Mouse (Mus musculus) lung, postnatal 0 days (tissue): ENCODE results near the gene Ppy. TPM values are rescaled to one million over a fixed set of nuclear protein-coding genes. Genes with fewer than 3 reads are reported as not detected.

Source experiments
- ATAC-seq: fragments of 200-750 bp; cut with Nextera tagmentation; 2 replicates; pipeline ENCODE4 v1.8.0; 2017; ENCODE audit warnings: moderate library complexity
- DNase-seq: peaks from one replicate; pipeline ENCODE4 v3.0.0-alpha.2; 2016; ENCODE audit warnings: low spot score
- H3K27ac ChIP-seq: fragments of 300-500 bp; sonication (generic); 2 replicates; pipeline ENCODE4 v1.5.1; 2014; ENCODE audit warnings: antibody characterized with exemption, mild to moderate bottlenecking, low read length, mixed read lengths
- H3K27me3 ChIP-seq: fragments of 300-500 bp; sonication (generic); replicated peaks from 2 replicates; pipeline ENCODE4 v1.6.1; 2014; ENCODE audit warnings: low read length, mixed read lengths; ENCODE audit not compliant: insufficient read depth
- H3K36me3 ChIP-seq: fragments of 300-500 bp; sonication (generic); 2 replicates; pipeline ENCODE4 v1.6.1; 2014; ENCODE audit warnings: low read length, mixed read lengths; ENCODE audit not compliant: insufficient read depth
- H3K4me1 ChIP-seq: fragments of 300-500 bp; sonication (generic); 2 replicates; pipeline ENCODE4 v1.6.1; 2014; ENCODE audit warnings: antibody characterized with exemption, low read depth, low read length, mixed read lengths; ENCODE audit not compliant: insufficient read depth
- H3K4me2 ChIP-seq: fragments of 300-500 bp; sonication (generic); replicated peaks from 2 replicates; pipeline ENCODE4 v1.6.1; 2014; ENCODE audit warnings: low read depth, mild to moderate bottlenecking, low read length, moderate library complexity, mixed read lengths
- H3K4me3 ChIP-seq: fragments of 300-500 bp; sonication (generic); 2 replicates; pipeline ENCODE4 v1.5.1; 2014; ENCODE audit warnings: low read depth, low read length
- H3K9ac ChIP-seq: fragments of 300-500 bp; sonication (generic); replicated peaks from 2 replicates; pipeline ENCODE4 v1.6.1; 2014; ENCODE audit warnings: low read depth, mild to moderate bottlenecking
- H3K9me3 ChIP-seq: fragments of 300-500 bp; sonication (generic); 2 replicates; pipeline ENCODE4 v1.6.1; 2016; ENCODE audit warnings: low read length, mixed read lengths
- CTCF ChIP-seq: IDR thresholded peaks from 2 replicates; pipeline ENCODE4 v1.5.1; 2016; ENCODE audit warnings: antibody characterized with exemption, mild to moderate bottlenecking
- EP300 ChIP-seq: IDR thresholded peaks from 2 replicates; pipeline ENCODE4 v1.6.1; 2016; ENCODE audit warnings: antibody characterized with exemption, mild to moderate bottlenecking, control low read depth
- WGBS: fragments of 180-500 bp; shearing (Covaris S2); extraction: QIAGEN DNeasy Blood & Tissue Kit; methylation state at CpG from one replicate; pipeline ENCODE4 v1.1.7; 2014; 5-methylcytosine and 5-hydroxymethylcytosine counted together
- polyA plus RNA-seq: library from polyadenylated mRNA; unstranded; fragments of >200 nt; fragmentation: Nextera tagmentation; extraction: Ambion mirVana; gene quantifications from 2 replicates; pipeline ENCODE4 v1.2.1, GENCODE M21; 2015

The Ppy gene
- polyA plus RNA-seq, 1 experiment from 2014 or later = 4.2 TPM

DNA sequence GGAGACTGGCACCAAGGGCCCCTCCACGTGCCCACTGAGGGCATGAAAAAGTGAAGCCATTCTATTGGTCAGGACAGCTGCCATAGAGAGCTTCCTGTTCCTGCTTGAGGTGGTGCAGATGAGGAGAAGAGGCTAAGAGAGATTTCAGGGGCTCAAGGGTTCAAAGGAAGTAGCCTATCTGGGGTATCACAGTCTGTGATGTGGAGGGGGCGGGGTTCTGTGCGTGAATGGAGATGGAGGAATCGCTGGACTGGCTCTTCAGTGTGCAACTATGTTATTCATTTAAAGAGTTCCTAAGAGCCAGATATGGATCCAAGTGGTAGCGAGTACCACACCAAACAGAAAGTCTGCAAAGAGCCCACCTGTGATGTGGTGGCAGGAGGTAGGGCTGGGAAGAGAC, 4.7 kb downstream of the Ppy start:
- H3K4me1 ChIP-seq = no peaks in the 10 kb centered on the region
- no peaks in the 10 kb centered on the region for H3K36me3 ChIP-seq
- no peak for DNase-seq
- H3K9ac ChIP-seq = no peak overlapping the region
- H3K4me3 ChIP-seq = no peak overlapping the region
- H3K9me3 ChIP-seq = no peaks in the 10 kb centered on the region
- no peaks in the 10 kb centered on the region for H3K27me3 ChIP-seq
- H3K27ac ChIP-seq = no peak overlapping the region
- TF ChIP-seq CTCF (no peak), EP300 (no peak)
- ATAC-seq = no peak
- peak overlapping the region; percentile 28 for H3K4me2 ChIP-seq
- 51% methylated on average over 5 of the region's 5 CpGs for WGBS

DNA sequence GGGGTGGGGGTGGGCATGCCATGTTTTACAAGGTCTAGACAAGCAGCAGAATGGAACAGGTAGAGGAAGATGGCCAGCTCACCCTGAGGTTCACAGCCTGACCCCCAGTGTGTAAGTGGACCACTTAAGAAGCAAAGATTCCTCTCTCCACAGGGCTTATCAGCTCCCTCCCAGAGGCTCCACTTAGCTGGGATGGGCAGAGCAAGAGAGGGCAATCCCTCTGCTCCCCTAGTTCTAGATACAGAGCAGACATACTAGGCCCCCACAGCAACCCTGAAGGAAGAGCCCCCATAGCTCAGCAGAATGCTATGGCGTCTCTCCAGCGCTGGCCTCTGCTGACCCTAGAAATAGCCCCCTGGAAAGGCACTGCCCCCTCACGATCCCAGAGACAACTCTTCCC, 5.4 kb downstream of the Ppy start:
- no peaks in the 10 kb centered on the region for H3K9me3 ChIP-seq
- no peak overlapping the region for H3K9ac ChIP-seq
- H3K4me2 ChIP-seq = no peak overlapping the region
- no peaks in the 10 kb centered on the region for H3K4me1 ChIP-seq
- no peak overlapping the region for H3K4me3 ChIP-seq
- TF ChIP-seq EP300 (no peak), CTCF (no peak)
- no peaks in the 10 kb centered on the region for H3K27me3 ChIP-seq
- H3K36me3 ChIP-seq = no peaks in the 10 kb centered on the region
- ATAC-seq (no peak), DNase-seq (no peak)
- H3K27ac ChIP-seq = no peak overlapping the region
- 74% methylated on average over 3 of the region's 3 CpGs for WGBS

DNA sequence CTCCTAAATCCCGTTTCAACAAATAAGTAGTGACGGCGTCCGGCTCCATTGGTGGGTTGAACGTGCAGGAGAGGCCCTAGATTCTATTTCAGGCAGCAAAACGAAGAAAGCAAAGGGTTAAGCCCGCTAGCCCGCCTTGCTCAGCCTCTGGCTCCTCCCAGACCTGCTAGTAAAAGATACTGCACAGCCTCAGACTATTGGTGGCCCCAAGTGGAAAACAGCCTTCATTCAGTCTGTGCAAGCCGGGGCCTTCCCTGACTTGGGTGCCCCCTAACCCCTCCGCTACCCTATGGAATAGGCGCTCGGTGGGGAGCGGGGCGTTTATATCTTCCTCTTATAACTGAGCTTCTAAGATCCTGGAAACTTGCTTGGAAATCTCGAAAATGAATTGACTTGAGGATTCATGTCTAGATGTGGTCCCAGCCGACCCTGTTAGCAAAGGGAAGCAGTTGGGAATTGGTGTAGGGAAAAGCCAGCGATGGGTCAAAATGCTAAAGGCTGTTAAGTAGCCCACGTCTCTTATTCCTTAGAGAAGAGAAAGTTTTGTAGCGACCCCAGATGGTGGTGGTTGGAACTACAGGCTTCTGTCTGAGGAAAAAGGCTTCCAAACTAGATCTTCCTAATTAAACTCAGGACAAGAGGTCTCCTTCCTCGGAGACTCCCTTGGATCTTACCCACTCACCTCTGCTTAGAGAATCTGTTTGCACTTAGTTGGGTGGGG, 11.9 kb downstream of the Ppy start:
- Histone ChIP-seq H3K9me3 (no peaks in the 10 kb centered on the region), H3K36me3 (no peaks in the 10 kb centered on the region), H3K4me1 (peaks cover 3% of the 10 kb centered on the region), H3K27ac (no peak overlapping the region), H3K4me2 (peak overlapping the region; percentile 94), H3K27me3 (no peaks in the 10 kb centered on the region), H3K9ac (no peak overlapping the region), H3K4me3 (peak overlapping the region; percentile 54)
- ATAC-seq (peak; percentile 50), DNase-seq (peak; percentile 81)
- TF ChIP-seq EP300 = no peak
- peak; percentile 63 for TF ChIP-seq CTCF
- under 1% methylated on average over 20 of the region's 20 CpGs for WGBS

DNA sequence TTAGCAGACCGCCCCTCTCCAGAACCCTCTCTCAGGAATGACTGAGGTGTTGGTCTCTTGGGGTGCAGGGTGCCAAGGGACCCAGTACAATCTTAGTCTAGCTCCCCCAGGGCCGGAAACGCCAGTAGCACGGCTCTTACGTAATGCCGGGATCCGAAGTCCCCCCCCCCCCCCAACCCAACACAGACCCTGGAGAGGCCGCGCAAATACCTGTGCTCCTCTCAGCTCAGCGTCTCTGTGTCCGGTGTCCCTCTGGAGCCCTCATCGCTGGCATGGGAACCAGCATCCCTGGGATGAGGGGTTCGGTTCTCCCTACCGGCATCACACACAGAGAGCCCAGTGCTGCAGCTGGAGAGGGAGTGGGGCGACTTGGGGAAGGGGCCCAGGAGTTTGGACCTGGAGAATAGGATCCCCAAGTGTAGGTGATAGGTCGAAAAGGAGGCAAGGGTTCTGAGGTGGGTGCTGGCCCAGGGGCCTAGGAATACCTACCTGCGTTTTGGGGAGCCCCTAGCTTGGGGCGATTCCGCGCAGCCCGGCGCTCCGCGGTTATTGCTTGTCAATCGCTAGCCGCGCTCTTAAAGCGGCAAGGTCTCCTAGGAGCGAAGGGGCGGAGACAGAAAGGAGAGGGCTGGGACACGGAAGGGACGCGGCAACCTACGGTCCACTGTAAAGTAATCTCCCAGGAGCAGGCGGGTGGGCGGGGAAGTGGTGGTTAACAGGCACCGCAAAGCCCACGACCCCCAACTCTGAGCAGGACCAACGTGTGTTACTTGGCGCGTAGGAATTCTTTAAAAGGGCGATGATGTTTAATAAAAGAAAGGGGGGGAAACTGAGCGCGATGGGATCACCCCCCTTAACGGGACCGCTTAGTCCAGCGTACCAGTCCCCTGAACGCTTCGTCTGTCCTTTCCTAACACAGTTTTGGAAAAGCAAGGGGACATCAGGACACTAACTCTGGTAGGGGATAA, 12.9 kb downstream of the Ppy start, which contains the start of gene Mpp2:
Gene Mpp2, minus strand, starts transcription at position 585 of the 968 bp plus-strand sequence.
- TF ChIP-seq EP300 (no peak), CTCF (no peak)
- H3K4me3 ChIP-seq = peak within 1 kb of the TSS; percentile 54
- H3K27ac ChIP-seq = peak within 1 kb of the TSS; percentile 34
- no peaks in the 10 kb centered on the region for H3K27me3 ChIP-seq
- peak within 1 kb of the TSS; percentile 94 for H3K4me2 ChIP-seq
- H3K36me3 ChIP-seq = no peaks in the 10 kb centered on the region
- H3K9me3 ChIP-seq = no peaks in the 10 kb centered on the region
- ATAC-seq (peak; percentile 61), DNase-seq (peak; percentile 83)
- H3K9ac ChIP-seq = peak within 1 kb of the TSS; percentile 44
- peaks cover 3% of the 10 kb centered on the region for H3K4me1 ChIP-seq
- WGBS = under 1% methylated on average over 46 of the region's 49 CpGs

DNA sequence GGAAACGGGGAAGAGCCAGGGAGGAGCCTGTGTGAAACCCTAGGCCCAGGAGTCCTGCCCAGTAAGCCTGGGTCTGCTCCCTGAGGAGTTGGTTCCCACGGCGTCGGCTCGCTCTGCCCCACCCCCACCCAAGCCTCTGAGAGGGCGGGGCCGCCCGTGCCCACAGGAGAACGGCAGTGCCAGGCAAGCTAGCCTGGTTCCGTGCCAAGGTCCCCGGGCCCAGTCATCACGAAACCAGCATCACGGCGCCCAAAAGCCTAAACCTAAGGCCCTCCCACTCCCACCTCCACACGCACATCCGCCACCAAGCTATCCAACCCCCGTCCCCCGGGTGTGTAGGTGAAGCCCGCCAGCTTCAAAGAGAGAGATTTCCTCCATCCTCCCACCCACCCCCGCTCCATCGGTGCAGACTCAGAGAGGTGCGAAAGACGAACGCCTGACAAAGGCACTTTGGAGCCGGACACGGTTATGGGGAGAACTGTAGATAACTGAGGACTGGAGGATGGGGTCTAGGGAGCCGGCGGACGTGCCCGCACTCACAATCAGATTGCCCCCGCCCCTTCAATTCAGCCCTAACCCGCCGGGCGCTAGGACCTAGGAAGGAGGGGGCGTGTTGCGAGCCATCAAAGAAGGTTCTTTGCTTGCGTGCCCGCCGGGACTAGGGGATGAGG, 13.9 kb downstream of the Ppy start:
- Histone ChIP-seq H3K27ac (peak overlapping the region; percentile 34), H3K9me3 (no peaks in the 10 kb centered on the region), H3K36me3 (no peaks in the 10 kb centered on the region), H3K9ac (peak overlapping the region; percentile 44), H3K4me1 (peaks cover 8% of the 10 kb centered on the region), H3K27me3 (no peaks in the 10 kb centered on the region), H3K4me3 (peak overlapping the region; percentile 54), H3K4me2 (peak overlapping the region; percentile 94)
- peak; percentile 82 for DNase-seq
- ATAC-seq = peak; percentile 77
- WGBS = under 1% methylated on average over 39 of the region's 39 CpGs
- TF ChIP-seq EP300 (no peak), CTCF (no peak)

DNA sequence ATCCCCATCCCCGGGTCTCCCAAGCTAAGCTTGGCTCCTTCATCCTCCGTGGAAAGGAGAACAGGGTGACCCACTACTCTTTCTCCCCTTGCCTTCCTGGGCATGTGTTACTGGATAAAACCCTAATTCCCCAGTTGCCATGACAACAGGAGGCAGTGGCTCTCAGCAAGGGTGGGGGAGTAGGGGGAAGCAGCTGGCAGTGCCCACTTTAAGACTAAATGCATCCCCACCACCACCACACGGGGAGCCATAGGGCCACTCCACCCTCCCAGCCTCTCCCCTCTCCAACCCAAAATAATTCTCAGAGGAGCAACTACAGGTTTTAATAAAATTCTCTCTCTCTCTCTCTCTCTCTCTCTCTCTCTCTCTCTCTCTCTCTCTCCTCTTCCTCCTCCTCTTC, 14.8 kb downstream of the Ppy start:
- no peak overlapping the region for H3K4me3 ChIP-seq
- TF ChIP-seq CTCF = peak; percentile 27; the same call in 1 of the 2 replicates
- TF ChIP-seq EP300 = no peak
- no peak overlapping the region for H3K4me2 ChIP-seq
- DNase-seq = peak; percentile 30
- H3K4me1 ChIP-seq = peaks cover 8% of the 10 kb centered on the region
- H3K27ac ChIP-seq = no peak overlapping the region
- H3K9ac ChIP-seq = no peak overlapping the region
- H3K36me3 ChIP-seq = no peaks in the 10 kb centered on the region; the same call in 1 of the 2 replicates
- 13% methylated on average over 3 of the region's 3 CpGs for WGBS
- H3K27me3 ChIP-seq = no peaks in the 10 kb centered on the region
- no peaks in the 10 kb centered on the region for H3K9me3 ChIP-seq
- ATAC-seq = no peak
